Mouse (Mus musculus) forebrain, postnatal 0 days (tissue): ENCODE data around the gene Tyw1. TPM values are rescaled to one million over a fixed set of nuclear protein-coding genes. Genes with fewer than 3 reads are reported as not detected.

Experiments used
- ATAC-seq: fragments of 200-750 bp; cut with Nextera tagmentation; 2 replicates; pipeline ENCODE4 v1.8.0; 2017; ENCODE audit warnings: mild to moderate bottlenecking, moderate library complexity
- DNase-seq: peaks from one replicate; pipeline ENCODE4 v3.0.0-alpha.2; 2015
- H3K27ac ChIP-seq: fragments of 300-500 bp; sonication (generic); 2 replicates; pipeline ENCODE4 v1.5.1; 2014; ENCODE audit warnings: low read depth, mild to moderate bottlenecking, antibody characterized with exemption, low read length, moderate library complexity, mixed read lengths
- H3K27me3 ChIP-seq: fragments of 300-500 bp; sonication (generic); 2 replicates; pipeline ENCODE4 v1.6.1; 2014; ENCODE audit warnings: mild to moderate bottlenecking, low read length, mixed read lengths; ENCODE audit not compliant: insufficient read depth
- H3K36me3 ChIP-seq: fragments of 300-500 bp; sonication (generic); 2 replicates; pipeline ENCODE4 v1.6.1; 2014; ENCODE audit warnings: mild to moderate bottlenecking, moderate library complexity; ENCODE audit not compliant: insufficient read depth
- H3K4me1 ChIP-seq: fragments of 300-500 bp; sonication (generic); 2 replicates; pipeline ENCODE4 v1.6.1; 2014; ENCODE audit warnings: antibody characterized with exemption; ENCODE audit not compliant: insufficient read depth
- H3K4me2 ChIP-seq: fragments of 300-500 bp; sonication (generic); 2 replicates; pipeline ENCODE4 v1.6.1; 2014; ENCODE audit warnings: low read depth, mild to moderate bottlenecking, moderate library complexity
- H3K4me3 ChIP-seq: fragments of 300-500 bp; sonication (generic); 2 replicates; pipeline ENCODE4 v1.5.1; 2014; ENCODE audit warnings: low read depth, low read length, mixed read lengths
- H3K9ac ChIP-seq: fragments of 300-500 bp; sonication (generic); 2 replicates; pipeline ENCODE4 v1.6.1; 2014; ENCODE audit warnings: mild to moderate bottlenecking
- H3K9me3 ChIP-seq: fragments of 300-500 bp; sonication (generic); 2 replicates; pipeline ENCODE4 v1.6.1; 2016; ENCODE audit warnings: low read length
- CTCF ChIP-seq: sonication (generic); IDR thresholded peaks from 2 replicates; pipeline ENCODE4 v1.5.1; 2016; ENCODE audit warnings: antibody characterized with exemption, control low read depth, low read depth
- WGBS: fragments of 180-500 bp; shearing (Covaris S2); extraction: QIAGEN DNeasy Blood & Tissue Kit; methylation state at CpG from one replicate; pipeline ENCODE4 v1.1.7; 2014; 5-methylcytosine and 5-hydroxymethylcytosine counted together
- polyA plus RNA-seq: library from polyadenylated mRNA; unstranded; fragments of >200 nt; fragmentation: Nextera tagmentation; extraction: Ambion mirVana; gene quantifications from 2 replicates; pipeline ENCODE4 v1.2.1, GENCODE M21; 2015
- total RNA-seq: library from RNA; depleted of rRNA; stranded (reverse); fragments of >200 nt; gene quantifications from 2 replicates; pipeline ENCODE4 v1.2.3, GENCODE M21; 2014

The Tyw1 gene
- total and polyA plus RNA-seq, 2 experiments from 2014 or later, result 18.5 to 19.8 TPM

GRCm38 (mm10) chr5:130275509-130275908 lies 20.1 kb downstream of the Tyw1 start:
- H3K4me1 ChIP-seq, result no peaks in the 10 kb centered on the region
- no peaks in the 10 kb centered on the region for H3K27me3 ChIP-seq
- no peak overlapping the region for H3K4me3 ChIP-seq
- TF ChIP-seq CTCF, result peak; percentile 83
- DNase-seq, result peak; percentile 83
- no peak overlapping the region for H3K4me2 ChIP-seq
- no peaks in the 10 kb centered on the region for H3K9me3 ChIP-seq
- peaks cover 47% of the 10 kb centered on the region for H3K36me3 ChIP-seq
- H3K9ac ChIP-seq, result no peak overlapping the region
- 35% methylated on average over 4 of the region's 4 CpGs for WGBS
- H3K27ac ChIP-seq, result no peak overlapping the region
- no peak; the same call in 1 of the 2 replicates for ATAC-seq

- no peak overlapping the region for H3K27ac ChIP-seq
- H3K36me3 ChIP-seq, result peaks cover 44% of the 10 kb centered on the region
- no peaks in the 10 kb centered on the region for H3K9me3 ChIP-seq
- H3K9ac ChIP-seq, result no peak overlapping the region
- ATAC-seq (no peak), DNase-seq (no peak)
- TF ChIP-seq CTCF, result no peak
- no peak overlapping the region for H3K4me3 ChIP-seq
- H3K4me1 ChIP-seq, result no peaks in the 10 kb centered on the region
- 80% methylated on average over 7 of the region's 7 CpGs for WGBS
- no peak overlapping the region for H3K4me2 ChIP-seq
- H3K27me3 ChIP-seq, result no peaks in the 10 kb centered on the region
These were observed 22.6 kb downstream of the Tyw1 start for GRCm38 (mm10) chr5:130278011-130278472.

DNA sequence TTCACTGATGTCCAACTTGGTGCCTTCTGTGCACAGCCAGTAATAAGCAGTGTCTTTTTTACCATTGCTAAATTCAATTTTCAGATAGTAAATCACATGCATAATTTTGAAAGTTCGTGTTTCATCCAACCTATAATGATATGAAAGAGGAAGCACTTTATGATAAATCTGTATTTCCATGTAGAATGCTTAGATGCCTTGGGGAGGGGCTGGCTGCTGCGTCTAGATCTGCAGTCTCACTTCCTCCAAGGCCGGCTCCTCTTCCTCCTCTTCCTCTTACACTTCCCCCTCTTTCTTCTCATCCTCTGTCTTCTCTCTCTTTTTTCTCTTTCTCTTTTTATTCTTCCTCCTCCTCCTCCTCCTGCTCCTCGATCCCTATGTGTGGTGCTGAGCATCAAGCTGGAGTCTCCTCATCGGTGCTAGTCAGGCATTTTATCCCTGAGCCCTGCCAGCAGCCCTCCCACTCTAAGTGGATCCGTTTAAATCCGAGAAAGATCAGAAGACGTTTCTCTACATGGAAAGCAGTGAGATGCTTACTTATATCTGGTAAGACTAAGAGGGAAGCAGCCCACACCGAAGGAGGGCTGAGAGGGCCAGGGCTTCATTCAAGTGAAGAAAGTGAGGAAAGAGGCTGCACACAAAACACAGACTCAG lies 27.8 kb downstream of the Tyw1 start:
- no peaks in the 10 kb centered on the region for H3K4me1 ChIP-seq
- 99% methylated on average over 9 of the region's 9 CpGs for WGBS
- no peak for TF ChIP-seq CTCF
- ATAC-seq (no peak), DNase-seq (no peak)
- H3K4me2 ChIP-seq, result no peak overlapping the region
- no peak overlapping the region for H3K9ac ChIP-seq
- H3K9me3 ChIP-seq, result no peaks in the 10 kb centered on the region
- H3K4me3 ChIP-seq, result no peak overlapping the region
- peaks cover 33% of the 10 kb centered on the region for H3K36me3 ChIP-seq
- no peak overlapping the region for H3K27ac ChIP-seq
- no peaks in the 10 kb centered on the region for H3K27me3 ChIP-seq

GRCm38 (mm10) chr5:130288106-130288505 lies 32.7 kb downstream of the Tyw1 start:
- H3K27me3 ChIP-seq, result no peaks in the 10 kb centered on the region
- H3K36me3 ChIP-seq, result peaks cover 15% of the 10 kb centered on the region; the same call in 1 of the 2 replicates
- no peaks in the 10 kb centered on the region for H3K4me1 ChIP-seq
- no peak for ATAC-seq
- no peak overlapping the region for H3K4me3 ChIP-seq
- no peak for TF ChIP-seq CTCF
- WGBS, result 92% methylated on average over 7 of the region's 7 CpGs
- no peak overlapping the region for H3K4me2 ChIP-seq
- no peaks in the 10 kb centered on the region for H3K9me3 ChIP-seq
- no peak for DNase-seq
- no peak overlapping the region for H3K27ac ChIP-seq
- H3K9ac ChIP-seq, result no peak overlapping the region

DNA sequence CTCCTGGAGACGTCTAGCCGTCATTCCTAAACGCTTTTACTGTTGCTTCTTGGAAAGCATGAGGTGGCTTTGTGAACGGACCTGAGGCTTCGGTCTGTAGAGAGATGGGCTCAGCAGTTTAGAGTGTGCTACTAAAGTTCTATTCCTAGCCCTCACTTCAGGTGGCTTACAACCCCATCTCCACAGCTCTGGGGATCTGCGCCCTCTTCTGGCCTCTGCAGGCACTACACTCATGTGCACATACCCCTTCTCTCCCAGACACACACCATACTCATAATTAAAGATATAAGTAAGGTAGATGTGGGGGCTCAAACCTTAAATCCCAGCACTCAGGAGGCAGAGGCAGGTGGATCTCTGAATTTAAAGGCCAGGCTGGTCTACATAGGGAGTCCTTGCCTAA lies 34.8 kb downstream of the Tyw1 start:
- ATAC-seq (no peak), DNase-seq (no peak)
- 97% methylated on average over 6 of the region's 6 CpGs for WGBS
- H3K9me3 ChIP-seq, result no peaks in the 10 kb centered on the region
- no peak overlapping the region for H3K4me2 ChIP-seq
- H3K27ac ChIP-seq, result no peak overlapping the region
- H3K9ac ChIP-seq, result no peak overlapping the region
- H3K4me1 ChIP-seq, result peaks cover 8% of the 10 kb centered on the region; the same call in 1 of the 2 replicates
- no peaks in the 10 kb centered on the region for H3K27me3 ChIP-seq
- peaks cover 4% of the 10 kb centered on the region; the same call in 1 of the 2 replicates for H3K36me3 ChIP-seq
- TF ChIP-seq CTCF, result peak; percentile 22; the same call in 1 of the 2 replicates
- no peak overlapping the region for H3K4me3 ChIP-seq

DNA sequence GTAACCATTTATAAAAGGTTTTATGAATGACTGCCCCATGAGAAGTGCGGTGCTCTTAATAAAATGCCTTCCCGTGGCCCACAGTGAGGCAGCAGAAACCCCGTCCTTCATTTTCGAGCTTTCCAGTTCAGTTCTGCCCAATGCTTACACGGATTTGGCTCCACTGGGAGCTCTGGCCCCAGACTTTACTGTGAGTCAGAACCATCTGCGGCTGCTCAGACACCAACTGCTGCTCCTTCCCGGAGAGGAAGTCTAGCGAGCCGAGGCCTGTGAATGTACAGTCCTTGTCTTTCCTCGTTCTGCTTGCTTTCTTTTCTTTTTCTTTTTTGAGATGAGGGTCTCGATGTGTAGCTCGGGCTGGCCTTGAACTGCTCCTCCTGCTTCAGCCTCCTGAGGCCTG lies 35.4 kb downstream of the Tyw1 start:
- peaks cover 10% of the 10 kb centered on the region; the same call in 1 of the 2 replicates for H3K4me1 ChIP-seq
- TF ChIP-seq CTCF, result no peak
- no peaks in the 10 kb centered on the region for H3K27me3 ChIP-seq
- peak overlapping the region; percentile 76 for H3K27ac ChIP-seq
- H3K4me3 ChIP-seq, result no peak overlapping the region
- H3K36me3 ChIP-seq, result peaks cover 4% of the 10 kb centered on the region; the same call in 1 of the 2 replicates
- H3K4me2 ChIP-seq, result no peak overlapping the region
- peak; percentile 76 for DNase-seq
- no peaks in the 10 kb centered on the region for H3K9me3 ChIP-seq
- peak; percentile 30; the same call in 1 of the 2 replicates for ATAC-seq
- no peak overlapping the region; the same call in 1 of the 2 replicates for H3K9ac ChIP-seq
- 68% methylated on average over 12 of the region's 12 CpGs for WGBS

GRCm38 (mm10) chr5:130292976-130293375 lies 37.6 kb downstream of the Tyw1 start:
- no peak overlapping the region for H3K4me3 ChIP-seq
- peaks cover 16% of the 10 kb centered on the region for H3K36me3 ChIP-seq
- no peaks in the 10 kb centered on the region for H3K9me3 ChIP-seq
- DNase-seq (peak; percentile 76), ATAC-seq (0 out of 2 replicates have a peak, but pooled peaks have one; percentile 14)
- H3K9ac ChIP-seq, result no peak overlapping the region
- TF ChIP-seq CTCF, result no peak
- H3K4me2 ChIP-seq, result no peak overlapping the region
- H3K27ac ChIP-seq, result peak overlapping the region; percentile 80
- H3K4me1 ChIP-seq, result peaks cover 10% of the 10 kb centered on the region; the same call in 1 of the 2 replicates
- WGBS, result 86% methylated on average over 4 of the region's 4 CpGs
- no peaks in the 10 kb centered on the region for H3K27me3 ChIP-seq
